Mouse (Mus musculus): ENCODE data around the gene Tex45. TPM values are rescaled to one million over a fixed set of nuclear protein-coding genes. Genes with fewer than 3 reads are reported as not detected.

The Tex45 gene
- polyA plus RNA-seq, 1 experiment = not detected

DNA sequence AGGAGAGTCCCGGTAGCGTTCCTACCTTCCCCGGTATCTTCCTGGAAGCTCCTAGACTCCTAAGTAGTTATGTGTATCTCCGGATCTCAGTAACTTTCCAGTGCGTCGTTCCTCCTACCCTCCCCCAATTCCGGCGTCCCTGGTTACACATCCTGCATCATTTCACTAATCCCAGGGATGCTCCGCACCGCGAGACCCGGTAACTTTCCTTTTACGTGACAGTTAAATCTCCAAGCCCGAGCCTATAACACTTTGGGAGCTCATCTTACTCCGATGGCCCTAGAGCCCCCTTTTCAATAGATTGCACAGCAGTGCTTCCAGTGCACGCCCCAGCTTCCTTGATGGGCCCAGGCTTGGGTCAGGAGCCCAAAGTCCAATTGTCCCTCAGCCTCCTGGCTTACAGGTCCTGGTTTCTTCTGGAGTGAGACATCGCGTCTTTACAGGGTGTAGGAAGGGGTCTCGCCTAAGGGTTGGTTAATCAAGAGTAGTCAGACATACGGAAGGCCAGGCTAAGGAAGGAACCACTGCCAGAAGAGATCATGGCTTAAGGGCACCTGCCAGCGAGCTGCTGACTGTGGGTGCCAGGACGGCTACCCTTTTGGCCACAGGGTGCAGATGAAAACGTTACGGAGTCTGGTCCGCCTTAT lies 45.2 kb downstream of the Tex45 start:
- Histone ChIP-seq H3K9me3 (ENCODE audit: control insufficient read depth, low read length) (no peaks in the 10 kb centered on the region), H3K27me3 (ENCODE audit: control insufficient read depth) (no peaks in the 10 kb centered on the region), H3K36me3 (ENCODE audit: control insufficient read depth) (peaks cover 49% of the 10 kb centered on the region), H3K4me3 (replicated peaks) (peak overlapping the region; percentile 86), H3K4me1 (ENCODE audit: control insufficient read depth) (peaks cover 63% of the 10 kb centered on the region)
- no peak for TF ChIP-seq TAL1 (IDR thresholded peaks at IDR 0.05; ENCODE audit: low read length)
- TF ChIP-seq GATA1 (IDR thresholded peaks at IDR 0.05; ENCODE audit: low read length) = no peak

DNA sequence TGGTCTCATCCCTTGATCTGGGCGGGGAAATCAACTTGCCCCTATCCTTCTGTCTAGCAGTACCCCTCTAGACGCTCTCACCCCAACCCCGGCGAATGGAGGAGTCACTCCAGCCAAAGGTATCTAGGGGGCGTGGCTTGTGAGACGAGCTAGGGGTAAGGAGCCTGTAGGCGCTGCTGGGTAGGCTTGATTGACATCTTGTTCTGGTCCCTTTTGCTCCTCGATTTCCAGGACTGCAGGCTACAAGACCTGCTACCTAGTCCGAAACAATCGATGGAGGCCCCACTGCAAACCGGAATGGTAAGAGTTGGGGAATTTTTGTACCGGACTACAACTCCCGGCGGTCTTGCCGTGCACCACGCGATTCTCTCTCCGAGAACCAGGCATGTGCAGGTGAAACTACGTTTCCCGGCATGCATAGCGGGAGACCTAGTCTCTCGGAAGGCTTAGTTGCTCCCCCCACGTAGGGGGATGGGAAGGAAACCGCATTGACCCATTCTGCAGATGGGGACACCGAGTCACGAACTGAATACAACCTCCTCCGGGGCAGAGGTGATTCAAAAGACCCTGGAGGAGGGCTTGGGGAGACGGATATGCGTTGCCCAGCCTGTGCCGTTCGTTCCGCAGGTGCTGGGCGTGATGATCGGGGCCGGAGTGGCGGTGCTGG lies 45.9 kb downstream of the Tex45 start:
- peak overlapping the region; percentile 86 for H3K4me3 ChIP-seq (replicated peaks)
- no peaks in the 10 kb centered on the region for H3K27me3 ChIP-seq (ENCODE audit: control insufficient read depth)
- H3K36me3 ChIP-seq (ENCODE audit: control insufficient read depth) = peaks cover 52% of the 10 kb centered on the region
- TF ChIP-seq TAL1 (IDR thresholded peaks at IDR 0.05; ENCODE audit: low read length) (no peak), GATA1 (IDR thresholded peaks at IDR 0.05; ENCODE audit: low read length) (no peak)
- no peaks in the 10 kb centered on the region for H3K9me3 ChIP-seq (ENCODE audit: control insufficient read depth, low read length)
- H3K4me1 ChIP-seq (ENCODE audit: control insufficient read depth) = peaks cover 67% of the 10 kb centered on the region

DNA sequence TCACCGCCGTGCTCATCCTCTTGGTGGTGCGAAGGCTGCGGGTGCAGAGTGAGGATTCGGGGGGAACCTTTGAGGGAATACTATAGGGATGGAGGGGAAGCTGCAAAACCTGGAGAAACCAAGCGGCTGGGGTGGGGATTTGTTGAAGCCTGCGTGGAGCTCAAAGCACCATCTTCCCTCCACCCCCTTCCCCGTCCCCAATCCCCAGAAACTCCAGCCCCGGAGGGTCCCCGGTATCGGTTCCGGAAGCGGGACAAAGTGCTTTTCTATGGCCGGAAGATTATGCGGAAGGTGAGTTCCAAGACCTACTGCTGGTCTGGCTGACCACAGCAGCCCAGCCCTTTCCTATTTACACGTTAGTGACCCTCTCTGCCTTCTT lies 46.4 kb downstream of the Tex45 start:
- H3K27me3 ChIP-seq (ENCODE audit: control insufficient read depth) = no peaks in the 10 kb centered on the region
- peak overlapping the region; percentile 86 for H3K4me3 ChIP-seq (replicated peaks)
- TF ChIP-seq GATA1 (IDR thresholded peaks at IDR 0.05; ENCODE audit: low read length) (no peak), TAL1 (IDR thresholded peaks at IDR 0.05; ENCODE audit: low read length) (no peak)
- no peaks in the 10 kb centered on the region for H3K9me3 ChIP-seq (ENCODE audit: control insufficient read depth, low read length)
- peaks cover 72% of the 10 kb centered on the region for H3K4me1 ChIP-seq (ENCODE audit: control insufficient read depth)
- H3K36me3 ChIP-seq (ENCODE audit: control insufficient read depth) = peaks cover 54% of the 10 kb centered on the region

DNA sequence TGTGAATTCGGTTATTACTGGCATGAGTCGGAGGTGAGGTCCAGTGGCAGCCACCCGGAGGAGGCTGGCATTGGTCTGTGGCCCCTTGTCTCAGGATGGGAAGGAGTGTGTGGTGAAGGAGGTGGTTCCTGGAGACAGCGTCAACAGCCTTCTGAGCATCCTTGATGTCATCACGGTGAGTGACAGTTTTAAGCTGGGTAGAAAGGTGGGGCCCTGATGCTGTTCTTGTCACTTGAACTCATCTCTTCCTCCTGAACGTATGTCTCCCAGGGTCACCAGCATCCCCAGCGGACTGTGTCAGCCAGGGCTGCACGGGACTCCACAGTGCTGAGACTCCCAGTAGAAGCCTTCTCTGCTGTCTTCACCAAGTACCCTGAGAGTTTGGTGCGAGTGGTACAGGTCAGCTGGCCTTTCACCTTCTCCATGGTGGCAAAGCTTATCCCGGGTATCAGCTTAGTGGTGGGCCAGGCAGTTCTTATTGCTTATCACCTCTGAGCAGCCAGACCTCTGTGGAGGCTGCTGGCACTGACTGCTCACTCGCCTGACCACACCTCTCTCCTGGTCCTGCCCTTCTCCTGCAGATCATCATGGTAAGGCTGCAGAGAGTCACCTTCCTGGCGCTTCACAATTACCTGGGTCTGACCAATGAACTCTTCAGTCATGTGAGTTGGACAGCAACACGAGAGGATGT lies 51.5 kb downstream of the Tex45 start:
- H3K4me3 ChIP-seq (replicated peaks) = peak overlapping the region; percentile 50
- peaks cover 83% of the 10 kb centered on the region for H3K4me1 ChIP-seq (ENCODE audit: control insufficient read depth)
- no peaks in the 10 kb centered on the region for H3K9me3 ChIP-seq (ENCODE audit: control insufficient read depth, low read length)
- no peaks in the 10 kb centered on the region for H3K27me3 ChIP-seq (ENCODE audit: control insufficient read depth)
- TF ChIP-seq GATA1 (IDR thresholded peaks at IDR 0.05; ENCODE audit: low read length) (peak; percentile 84), TAL1 (IDR thresholded peaks at IDR 0.05; ENCODE audit: low read length) (peak; percentile 96)
- H3K36me3 ChIP-seq (ENCODE audit: control insufficient read depth) = peaks cover 72% of the 10 kb centered on the region

DNA sequence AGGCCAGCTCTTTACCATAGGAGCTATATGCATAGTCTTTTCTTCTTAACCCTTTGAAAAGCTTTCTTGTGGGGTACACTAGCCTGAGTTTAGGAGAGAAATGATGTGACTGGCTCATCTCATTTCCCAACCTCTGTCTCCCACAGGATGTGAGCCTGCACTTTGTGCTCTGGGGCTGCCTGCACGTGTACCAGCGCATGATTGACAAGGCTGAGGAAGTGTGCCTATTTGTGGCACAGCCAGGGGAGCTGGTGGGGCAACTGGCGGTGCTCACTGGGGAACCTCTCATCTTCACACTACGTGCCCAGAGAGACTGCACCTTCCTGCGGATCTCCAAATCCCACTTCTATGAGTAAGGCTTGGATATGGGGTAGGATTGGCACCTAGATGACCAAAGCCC lies 60.2 kb downstream of the Tex45 start:
- H3K4me3 ChIP-seq (replicated peaks) = no peak overlapping the region
- TF ChIP-seq TAL1 (IDR thresholded peaks at IDR 0.05; ENCODE audit: low read length) = no peak
- TF ChIP-seq GATA1 (IDR thresholded peaks at IDR 0.05; ENCODE audit: low read length) = no peak
- peaks cover 20% of the 10 kb centered on the region for H3K4me1 ChIP-seq (ENCODE audit: control insufficient read depth)
- no peaks in the 10 kb centered on the region for H3K27me3 ChIP-seq (ENCODE audit: control insufficient read depth)
- H3K9me3 ChIP-seq (ENCODE audit: control insufficient read depth, low read length) = no peaks in the 10 kb centered on the region
- peaks cover 75% of the 10 kb centered on the region for H3K36me3 ChIP-seq (ENCODE audit: control insufficient read depth)

DNA sequence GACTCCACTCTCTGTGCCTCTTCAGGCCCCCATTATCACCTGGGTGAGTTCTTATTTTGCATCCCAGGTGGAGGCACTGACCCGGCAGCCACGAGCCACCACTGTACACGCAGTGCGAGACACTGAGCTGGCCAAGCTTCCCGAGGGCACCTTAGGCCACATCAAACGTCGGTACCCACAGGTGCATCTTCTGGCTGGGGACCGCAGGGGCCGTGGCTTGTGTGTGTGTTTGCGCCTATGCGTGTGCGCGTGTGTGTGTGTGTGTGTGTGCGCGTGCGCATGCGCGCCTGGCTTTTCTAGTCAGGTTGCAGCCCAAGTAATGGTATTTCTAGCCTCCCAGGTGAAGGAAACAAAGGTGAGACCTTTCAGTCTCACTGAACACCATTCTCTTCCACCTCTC lies 61.3 kb downstream of the Tex45 start:
- H3K4me3 ChIP-seq (replicated peaks) = no peak overlapping the region
- peaks cover 76% of the 10 kb centered on the region for H3K36me3 ChIP-seq (ENCODE audit: control insufficient read depth)
- TF ChIP-seq TAL1 (IDR thresholded peaks at IDR 0.05; ENCODE audit: low read length) (no peak), GATA1 (IDR thresholded peaks at IDR 0.05; ENCODE audit: low read length) (no peak)
- no peaks in the 10 kb centered on the region for H3K27me3 ChIP-seq (ENCODE audit: control insufficient read depth)
- H3K4me1 ChIP-seq (ENCODE audit: control insufficient read depth) = peaks cover 27% of the 10 kb centered on the region
- no peaks in the 10 kb centered on the region for H3K9me3 ChIP-seq (ENCODE audit: control insufficient read depth, low read length)

GRCm38 (mm10) chr8:3536053-3536841 lies 65.6 kb downstream of the Tex45 start:
- Histone ChIP-seq H3K4me3 (replicated peaks) (peak overlapping the region; percentile 12), H3K9me3 (ENCODE audit: control insufficient read depth, low read length) (no peaks in the 10 kb centered on the region), H3K36me3 (ENCODE audit: control insufficient read depth) (peaks cover 91% of the 10 kb centered on the region), H3K4me1 (ENCODE audit: control insufficient read depth) (peaks cover 21% of the 10 kb centered on the region), H3K27me3 (ENCODE audit: control insufficient read depth) (no peaks in the 10 kb centered on the region)
- TF ChIP-seq TAL1 (IDR thresholded peaks at IDR 0.05; ENCODE audit: low read length) (no peak), GATA1 (IDR thresholded peaks at IDR 0.05; ENCODE audit: low read length) (no peak)

Other genes with a start within 250 kb of the Tex45 start
- gene Insr, start 191.2 kb upstream of the Tex45 start, polyA plus RNA-seq (2012) = 0.05 and 0.16 TPM in 2 replicates
- gene A430078G23Rik, start 117.4 kb upstream of the Tex45 start, polyA plus RNA-seq (2012) = not detected in 2 replicates
- gene Arhgef18, start 77.9 kb upstream of the Tex45 start, polyA plus RNA-seq (2012) = 0.32 and 0.56 TPM in 2 replicates
- 0.06 TPM in 1 of 2 replicates, not detected in the other for gene Pex11g, start 3.2 kb upstream of the Tex45 start, polyA plus RNA-seq (2012)
- 0.07 and 0.20 TPM in 2 replicates for gene Zfp358, start 22.3 kb downstream of the Tex45 start, polyA plus RNA-seq (2012)
- 10.0 and 15.4 TPM in 2 replicates for gene Mcoln1, start 29.6 kb downstream of the Tex45 start, polyA plus RNA-seq (2012)
- gene Pnpla6, start 44.5 kb downstream of the Tex45 start, polyA plus RNA-seq (2012) = 1.7 and 1.9 TPM in 2 replicates
- not detected in 2 replicates for gene C330021F23Rik, start 97.1 kb downstream of the Tex45 start, polyA plus RNA-seq (2012)
- gene Camsap3, start 116.4 kb downstream of the Tex45 start, polyA plus RNA-seq (2012) = 0.37 and 0.54 TPM in 2 replicates
- 4.2 and 4.7 TPM in 2 replicates for gene Xab2, start 150.5 kb downstream of the Tex45 start, polyA plus RNA-seq (2012)
- 12.7 and 17.8 TPM in 2 replicates for gene Pet100, start 150.7 kb downstream of the Tex45 start, polyA plus RNA-seq (2012)
- not detected in 2 replicates for gene Pcp2, start 154.7 kb downstream of the Tex45 start, polyA plus RNA-seq (2012)
- 13.3 and 17.2 TPM in 2 replicates for gene Stxbp2, start 160.1 kb downstream of the Tex45 start, polyA plus RNA-seq (2012)
- not detected in 2 replicates for gene Retn, start 184.9 kb downstream of the Tex45 start, polyA plus RNA-seq (2012)
- gene Mcemp1, start 194.9 kb downstream of the Tex45 start, polyA plus RNA-seq (2012) = not detected in 2 replicates
- gene Fcor, start 201.5 kb downstream of the Tex45 start, polyA plus RNA-seq (2012) = not detected in 2 replicates
- 0.90 and 0.92 TPM in 2 replicates for gene Trappc5, start 205.4 kb downstream of the Tex45 start, polyA plus RNA-seq (2012)
- gene Fcer2a, start 223.3 kb downstream of the Tex45 start, polyA plus RNA-seq (2012) = not detected in 2 replicates
- 0.03 TPM in 1 of 2 replicates, not detected in the other for gene Clec4g, start 249.8 kb downstream of the Tex45 start, polyA plus RNA-seq (2012)